Mouse (Mus musculus): ENCODE results near the gene Marco. TPM values are rescaled to one million over a fixed set of nuclear protein-coding genes. Genes with fewer than 3 reads are reported as not detected.

Marco gene
- not detected for polyA plus RNA-seq (2012; fragmentation: generic; extraction: Trizol)

DNA sequence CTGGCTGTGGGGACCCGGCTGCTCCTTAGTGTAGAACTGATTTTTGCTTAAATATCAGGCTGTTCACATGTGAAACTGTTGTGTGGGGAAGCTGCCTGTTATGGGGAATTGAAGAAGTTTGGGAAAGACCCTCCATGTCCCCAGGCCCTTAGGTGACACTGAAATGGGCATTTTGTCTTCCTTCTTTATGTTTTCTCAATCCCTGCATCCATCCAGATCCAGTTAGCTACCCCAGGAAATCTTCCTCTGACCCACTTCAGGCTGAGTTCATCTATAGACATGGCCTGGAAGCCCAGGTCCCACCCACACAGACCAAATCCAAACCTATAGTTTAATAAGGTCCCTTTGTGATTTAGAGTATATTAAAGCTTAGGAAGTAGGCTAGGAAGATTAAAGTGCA lies at the start of gene Marco:
Gene Marco, minus strand, starts transcription at position 101 of the 400 bp plus-strand sequence.

Other genes starting within 250 kb of the Marco start
- gene Steap3, start 232.3 kb downstream of the Marco start, polyA plus RNA-seq (2012; fragmentation: generic; extraction: Trizol): 100 to 1,000 TPM in 1 of 2 experiments, 10 to 100 TPM in 1; 51.3 to 132 TPM
- gene C1ql2, start 164.4 kb downstream of the Marco start, polyA plus RNA-seq (2012; fragmentation: generic; extraction: Trizol): not detected
- 1 to 10 TPM in 1 of 2 experiments, under 1 TPM in 1; 0.27 to 1.3 TPM for gene En1, start 97.4 kb upstream of the Marco start, polyA plus RNA-seq (2012; fragmentation: generic; extraction: Trizol)